Mouse (Mus musculus) adrenal gland, postnatal 36 days (tissue): ENCODE measurements at regions not wholly inside any gene's neighbourhood (a gene's known extent, or its start where the extent isn't known, plus 50 kb on each side); places are given as distances from the start of the nearest gene placed in this dataset.
"Not testable (repeated sequence)": the region's sequence is repeated elsewhere in the genome, so short reads cannot be mapped to it uniquely, and the experiment has no call there.

ENCODE experiments used
- DNase-seq, 2 experiments: peaks; one replicate each; pipeline ENCODE4 v3.0.0; 2021; ENCODE audit warnings: mixed read lengths in 1 of 2

- DNase-seq, result not testable (repeated sequence)
These were observed 629.7 kb upstream of the Prmt6 start for GRCm38 (mm10) chr3:110880472-110880871.

- no peak for DNase-seq
These were observed 615.2 kb upstream of the Prmt6 start for GRCm38 (mm10) chr3:110865989-110866388.

GRCm38 (mm10) chr3:110847222-110847621, 596.4 kb upstream of the Prmt6 start:
- no peak for DNase-seq

- DNase-seq, result no peak
These were observed 570.1 kb upstream of the Prmt6 start for GRCm38 (mm10) chr3:110820709-110821401.

GRCm38 (mm10) chr3:110789009-110789586, 538.3 kb upstream of the Prmt6 start:
- no peak for DNase-seq

- DNase-seq, result no peak
These were observed 504.5 kb upstream of the Prmt6 start for GRCm38 (mm10) chr3:110755266-110755665.

- no peak for DNase-seq
These were observed 495.5 kb upstream of the Prmt6 start for GRCm38 (mm10) chr3:110746273-110746672.

- DNase-seq, result no peak
These were observed 449.3 kb upstream of the Prmt6 start for GRCm38 (mm10) chr3:110700122-110700521.

GRCm38 (mm10) chr3:110667525-110668005, 416.8 kb upstream of the Prmt6 start:
- no peak for DNase-seq

GRCm38 (mm10) chr3:110666992-110667391, 416.2 kb upstream of the Prmt6 start:
- DNase-seq, result no peak

GRCm38 (mm10) chr3:110657495-110658105, 406.8 kb upstream of the Prmt6 start:
- DNase-seq, result no peak

- peak; percentile 40 to 66 for DNase-seq
These were observed 375.5 kb upstream of the Prmt6 start for GRCm38 (mm10) chr3:110626326-110626725.

- peak in 1 of 2 experiments; percentile 2 for DNase-seq
These were observed 348.5 kb upstream of the Prmt6 start for GRCm38 (mm10) chr3:110599175-110599853.

GRCm38 (mm10) chr3:110582766-110583165, 332.0 kb upstream of the Prmt6 start:
- no peak for DNase-seq

- DNase-seq, result no peak
These were observed 328.5 kb upstream of the Prmt6 start for GRCm38 (mm10) chr3:110579261-110579660.

GRCm38 (mm10) chr3:110567187-110567586, 316.4 kb upstream of the Prmt6 start:
- DNase-seq, result no peak

- DNase-seq, result no peak
These were observed 296.5 kb upstream of the Prmt6 start for GRCm38 (mm10) chr3:110547326-110547725.

- no peak for DNase-seq
These were observed 287.5 kb upstream of the Prmt6 start for GRCm38 (mm10) chr3:110538275-110538674.
